Mouse (Mus musculus) cerebellum, adult 2 months (tissue): ENCODE results near the gene Eipr1.

Experiments
- CTCF ChIP-seq: fragments of 200-500 bp; IDR thresholded peaks from 2 replicates; pipeline ENCODE4 v1.5.1; 2011; ENCODE audit warnings: low read depth, mild to moderate bottlenecking, control low read depth, low read length, moderate library complexity, borderline replicate concordance; ENCODE audit not compliant: insufficient read depth
- POLR2A ChIP-seq: fragments of 200-500 bp; IDR thresholded peaks from 2 replicates; pipeline ENCODE4 v1.6.1; 2011; ENCODE audit warnings: low read length, control low read depth, borderline replicate concordance; ENCODE audit not compliant: insufficient read depth

DNA sequence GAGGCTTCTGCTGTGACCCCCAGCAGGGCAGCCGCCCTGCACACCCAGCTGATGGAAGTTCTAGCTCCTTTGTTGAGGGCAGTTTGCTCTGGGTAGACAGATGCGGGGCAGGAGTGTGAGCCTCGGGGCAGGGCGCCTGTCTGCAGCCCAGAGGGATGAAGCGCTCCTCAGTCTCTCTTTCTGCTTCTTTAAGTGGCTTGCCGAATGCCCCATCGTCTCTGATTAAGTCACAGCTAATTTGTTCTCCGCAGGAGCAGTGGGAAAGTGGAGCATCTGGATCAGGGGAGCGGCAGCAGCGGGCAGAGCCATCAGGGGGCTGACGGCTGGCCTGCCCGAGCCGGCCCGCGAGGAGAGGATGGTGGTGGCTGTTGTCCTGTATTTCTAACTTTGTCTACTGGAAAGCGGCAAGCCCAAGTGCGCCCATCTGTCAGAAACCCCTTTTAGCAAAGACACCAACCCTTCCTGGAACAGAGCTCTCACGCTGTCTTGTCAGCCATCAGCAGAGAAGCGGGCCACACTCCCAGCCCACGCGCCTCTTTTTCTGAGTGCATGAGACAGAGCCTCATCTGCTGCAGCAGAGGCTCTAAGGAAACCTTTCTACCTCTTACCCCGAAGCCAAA lies 40.9 kb upstream of the Eipr1 start:
- TF ChIP-seq POLR2A (no peak), CTCF (no peak)
